Mouse (Mus musculus) liver, postnatal 0 days (tissue): ENCODE measurements around the gene Ntm. TPM values are rescaled to one million over a fixed set of nuclear protein-coding genes. Genes with fewer than 3 reads are reported as not detected.

Source experiments
- ATAC-seq: fragments of 200-750 bp; cut with Nextera tagmentation; 2 replicates; pipeline ENCODE4 v1.8.0; 2017; ENCODE audit warnings: mild to moderate bottlenecking, moderate library complexity
- DNase-seq: peaks from one replicate; pipeline ENCODE4 v3.0.0-alpha.2; 2016
- H3K27ac ChIP-seq: fragments of 300-500 bp; sonication (generic); 2 replicates; pipeline ENCODE4 v1.5.1; 2014; ENCODE audit warnings: antibody characterized with exemption, moderate library complexity, mild to moderate bottlenecking, low read depth
- H3K27me3 ChIP-seq: fragments of 300-500 bp; sonication (generic); 2 replicates; pipeline ENCODE4 v1.6.1; 2014; ENCODE audit warnings: low read length, control low read depth, mixed read lengths; ENCODE audit not compliant: insufficient read depth
- H3K36me3 ChIP-seq: fragments of 300-500 bp; sonication (generic); replicated peaks from 2 replicates; pipeline ENCODE4 v1.6.1; 2014; ENCODE audit warnings: mild to moderate bottlenecking, control low read depth, low read length, moderate library complexity, mixed read lengths; ENCODE audit not compliant: insufficient read depth
- H3K4me1 ChIP-seq: fragments of 300-500 bp; sonication (generic); 2 replicates; pipeline ENCODE4 v1.6.1; 2014; ENCODE audit warnings: antibody characterized with exemption, mild to moderate bottlenecking, control low read depth; ENCODE audit not compliant: insufficient read depth
- H3K4me2 ChIP-seq: fragments of 300-500 bp; sonication (generic); 2 replicates; pipeline ENCODE4 v1.6.1; 2014; ENCODE audit warnings: low read depth, mild to moderate bottlenecking, low read length, moderate library complexity, mixed read lengths
- H3K4me3 ChIP-seq: fragments of 300-500 bp; sonication (generic); 2 replicates; pipeline ENCODE4 v1.5.1; 2014; ENCODE audit warnings: low read depth, low read length
- H3K9ac ChIP-seq: fragments of 300-500 bp; sonication (generic); replicated peaks from 2 replicates; pipeline ENCODE4 v1.6.1; 2014; ENCODE audit warnings: mild to moderate bottlenecking, moderate library complexity
- H3K9me3 ChIP-seq: fragments of 300-500 bp; sonication (generic); 2 replicates; pipeline ENCODE4 v1.6.1; 2016; ENCODE audit warnings: mild to moderate bottlenecking, control low read depth, low read length, mixed read lengths
- CTCF ChIP-seq: sonication (generic); IDR thresholded peaks from 2 replicates; pipeline ENCODE4 v1.5.1; 2016; ENCODE audit warnings: antibody characterized with exemption, low read depth
- EP300 ChIP-seq: IDR thresholded peaks from 2 replicates; pipeline ENCODE4 v1.6.1; 2016; ENCODE audit warnings: antibody characterized with exemption, low read depth, mild to moderate bottlenecking
- WGBS: fragments of 180-500 bp; shearing (Covaris S2); extraction: QIAGEN DNeasy Blood & Tissue Kit; methylation state at CpG from one replicate; pipeline ENCODE4 v1.1.7; 2014; ENCODE audit not compliant: insufficient replicate concordance; 5-methylcytosine and 5-hydroxymethylcytosine counted together
- polyA plus RNA-seq: library from polyadenylated mRNA; unstranded; fragments of >200 nt; fragmentation: Nextera tagmentation; extraction: Ambion mirVana; gene quantifications from 2 replicates; pipeline ENCODE4 v1.2.1, GENCODE M21; 2015

Gene Ntm
- polyA plus RNA-seq, 1 experiment from 2014 or later = 1.00 TPM

- no peak for ATAC-seq
- 81% methylated on average over 4 of the region's 4 CpGs for WGBS
Observed at GRCm38 (mm10) chr9:29823716-29824115, 139.2 kb downstream of the Ntm start.

GRCm38 (mm10) chr9:29812685-29813084, 150.3 kb downstream of the Ntm start:
- Histone ChIP-seq H3K9ac (no peak overlapping the region), H3K27ac (no peak overlapping the region), H3K4me1 (no peaks in the 10 kb centered on the region), H3K9me3 (no peaks in the 10 kb centered on the region), H3K36me3 (no peaks in the 10 kb centered on the region), H3K4me2 (no peak overlapping the region), H3K27me3 (no peaks in the 10 kb centered on the region), H3K4me3 (no peak overlapping the region)
- 78% methylated on average over 5 of the region's 5 CpGs for WGBS
- no peak for DNase-seq
- ATAC-seq = no peak
- no peak for TF ChIP-seq EP300
- no peak for TF ChIP-seq CTCF

More at GRCm38 (mm10) chr9:29823716-29824115, 139.2 kb downstream of the Ntm start:
- Histone ChIP-seq H3K27ac (no peak overlapping the region), H3K4me1 (no peaks in the 10 kb centered on the region), H3K4me2 (no peak overlapping the region), H3K9me3 (no peaks in the 10 kb centered on the region), H3K9ac (no peak overlapping the region), H3K27me3 (no peaks in the 10 kb centered on the region), H3K36me3 (no peaks in the 10 kb centered on the region), H3K4me3 (no peak overlapping the region)
- no peak for DNase-seq
- TF ChIP-seq EP300 (no peak), CTCF (no peak)

- no peak for DNase-seq
- H3K36me3 ChIP-seq = no peaks in the 10 kb centered on the region
- H3K9ac ChIP-seq = no peak overlapping the region
- H3K4me2 ChIP-seq = no peak overlapping the region
- H3K4me1 ChIP-seq = no peaks in the 10 kb centered on the region
- no peak for ATAC-seq
- H3K9me3 ChIP-seq = no peaks in the 10 kb centered on the region
- TF ChIP-seq CTCF (no peak), EP300 (no peak)
- no peak overlapping the region for H3K4me3 ChIP-seq
- no peak overlapping the region for H3K27ac ChIP-seq
- WGBS = 53% methylated on average over 3 of the region's 3 CpGs
- no peaks in the 10 kb centered on the region for H3K27me3 ChIP-seq
Observed at GRCm38 (mm10) chr9:29806790-29807189, 156.2 kb downstream of the Ntm start.

- H3K27me3 ChIP-seq = no peaks in the 10 kb centered on the region
- DNase-seq = no peak
- 82% methylated on average over 9 of the region's 9 CpGs for WGBS
- H3K9me3 ChIP-seq = no peaks in the 10 kb centered on the region
- no peaks in the 10 kb centered on the region for H3K4me1 ChIP-seq
- no peak for ATAC-seq
- no peak overlapping the region for H3K27ac ChIP-seq
- no peaks in the 10 kb centered on the region for H3K36me3 ChIP-seq
- TF ChIP-seq CTCF (no peak), EP300 (no peak)
- H3K9ac ChIP-seq = no peak overlapping the region
- H3K4me3 ChIP-seq = no peak overlapping the region
- H3K4me2 ChIP-seq = no peak overlapping the region
Observed at GRCm38 (mm10) chr9:29804483-29804882, 158.5 kb downstream of the Ntm start.

GRCm38 (mm10) chr9:29803738-29804285, 159.1 kb downstream of the Ntm start:
- TF ChIP-seq CTCF (no peak), EP300 (no peak)
- H3K4me3 ChIP-seq = no peak overlapping the region
- no peak for DNase-seq
- no peak overlapping the region for H3K9ac ChIP-seq
- 63% methylated on average over 4 of the region's 4 CpGs for WGBS
- ATAC-seq = no peak
- no peaks in the 10 kb centered on the region for H3K27me3 ChIP-seq
- H3K27ac ChIP-seq = no peak overlapping the region
- H3K4me2 ChIP-seq = no peak overlapping the region
- no peaks in the 10 kb centered on the region for H3K9me3 ChIP-seq
- H3K4me1 ChIP-seq = no peaks in the 10 kb centered on the region
- no peaks in the 10 kb centered on the region for H3K36me3 ChIP-seq

GRCm38 (mm10) chr9:29802990-29803737, 159.8 kb downstream of the Ntm start:
- no peak overlapping the region for H3K27ac ChIP-seq
- H3K9me3 ChIP-seq = no peaks in the 10 kb centered on the region
- WGBS = 43% methylated on average over 12 of the region's 12 CpGs
- no peaks in the 10 kb centered on the region for H3K36me3 ChIP-seq
- no peak overlapping the region for H3K4me3 ChIP-seq
- ATAC-seq (no peak), DNase-seq (no peak)
- TF ChIP-seq CTCF (no peak), EP300 (no peak)
- H3K27me3 ChIP-seq = no peaks in the 10 kb centered on the region
- no peak overlapping the region for H3K4me2 ChIP-seq
- H3K4me1 ChIP-seq = no peaks in the 10 kb centered on the region
- no peak overlapping the region for H3K9ac ChIP-seq
